Mouse (Mus musculus): ENCODE data around the gene Disp3. TPM values are rescaled to one million over a fixed set of nuclear protein-coding genes. Genes with fewer than 3 reads are reported as not detected.
A peak's percentile ranks its signal among the peaks of the same experiment; 100 is the strongest.

The Disp3 gene
- polyA plus RNA-seq, 1 experiment from 2014 or later = 0.65 TPM

DNA sequence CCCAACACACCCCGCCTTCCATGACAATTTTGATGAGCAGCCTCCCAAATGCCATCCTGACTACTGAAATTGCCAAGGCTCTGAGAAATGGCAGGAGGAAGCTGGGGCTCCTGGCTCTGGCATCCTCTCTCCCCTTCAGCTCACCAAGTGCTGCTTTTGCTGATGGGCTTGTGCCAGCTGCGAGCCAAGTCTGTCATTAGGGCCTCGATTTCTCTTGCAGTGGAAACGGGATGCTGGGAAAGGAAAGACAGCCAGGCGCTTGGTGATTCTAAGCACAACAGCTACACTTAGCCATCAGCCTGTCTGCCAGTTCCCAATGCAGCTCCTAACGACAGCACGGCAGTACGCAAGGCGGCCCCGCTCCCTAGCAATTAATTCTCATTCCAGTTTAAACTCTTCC, 26.6 kb upstream of the Disp3 start:
- H3K36me3 ChIP-seq = no peaks in the 10 kb centered on the region
- no peak for ATAC-seq (ENCODE audit: insufficient number of reproducible peaks, insufficient read depth, low FRiP score, low TSS enrichment)
- H3K4me2 ChIP-seq (replicated peaks) = no peak overlapping the region
- 75% methylated on average over 10 of the region's 10 CpGs for WGBS
- no peaks in the 10 kb centered on the region; the same call in 1 of the 2 replicates for H3K27me3 ChIP-seq
- H3K9ac ChIP-seq = no peak overlapping the region
- no peaks in the 10 kb centered on the region for H3K4me1 ChIP-seq
- no peak overlapping the region for H3K27ac ChIP-seq
- H3K9me3 ChIP-seq = no peaks in the 10 kb centered on the region
- no peak overlapping the region for H3K4me3 ChIP-seq

DNA sequence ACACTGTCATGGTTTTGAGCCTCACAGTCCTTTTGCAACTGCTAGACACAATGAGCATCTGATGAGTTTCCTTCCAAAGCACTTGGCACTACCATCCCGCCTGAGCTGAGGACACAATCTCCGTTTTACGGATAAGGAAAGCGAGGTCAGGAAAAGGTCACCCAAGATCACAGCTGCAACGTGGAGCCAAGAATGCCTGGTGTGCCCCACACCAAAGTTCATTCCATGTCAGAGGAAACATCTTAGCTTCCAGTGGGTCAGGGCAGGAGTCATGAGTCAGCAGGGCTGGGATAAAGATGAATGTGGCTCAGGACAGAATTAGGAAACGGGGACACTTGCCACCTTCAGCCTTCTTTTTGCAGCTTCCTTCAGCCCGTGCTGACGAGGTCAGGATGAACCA, 25.8 kb upstream of the Disp3 start:
- no peak overlapping the region for H3K4me3 ChIP-seq
- no peak overlapping the region for H3K9ac ChIP-seq
- H3K4me2 ChIP-seq (replicated peaks) = no peak overlapping the region
- H3K4me1 ChIP-seq = no peaks in the 10 kb centered on the region
- 31% methylated on average over 8 of the region's 8 CpGs for WGBS
- H3K27ac ChIP-seq = no peak overlapping the region
- no peaks in the 10 kb centered on the region for H3K9me3 ChIP-seq
- H3K27me3 ChIP-seq = no peaks in the 10 kb centered on the region; the same call in 1 of the 2 replicates
- ATAC-seq (ENCODE audit: insufficient number of reproducible peaks, insufficient read depth, low FRiP score, low TSS enrichment) = no peak
- H3K36me3 ChIP-seq = no peaks in the 10 kb centered on the region

DNA sequence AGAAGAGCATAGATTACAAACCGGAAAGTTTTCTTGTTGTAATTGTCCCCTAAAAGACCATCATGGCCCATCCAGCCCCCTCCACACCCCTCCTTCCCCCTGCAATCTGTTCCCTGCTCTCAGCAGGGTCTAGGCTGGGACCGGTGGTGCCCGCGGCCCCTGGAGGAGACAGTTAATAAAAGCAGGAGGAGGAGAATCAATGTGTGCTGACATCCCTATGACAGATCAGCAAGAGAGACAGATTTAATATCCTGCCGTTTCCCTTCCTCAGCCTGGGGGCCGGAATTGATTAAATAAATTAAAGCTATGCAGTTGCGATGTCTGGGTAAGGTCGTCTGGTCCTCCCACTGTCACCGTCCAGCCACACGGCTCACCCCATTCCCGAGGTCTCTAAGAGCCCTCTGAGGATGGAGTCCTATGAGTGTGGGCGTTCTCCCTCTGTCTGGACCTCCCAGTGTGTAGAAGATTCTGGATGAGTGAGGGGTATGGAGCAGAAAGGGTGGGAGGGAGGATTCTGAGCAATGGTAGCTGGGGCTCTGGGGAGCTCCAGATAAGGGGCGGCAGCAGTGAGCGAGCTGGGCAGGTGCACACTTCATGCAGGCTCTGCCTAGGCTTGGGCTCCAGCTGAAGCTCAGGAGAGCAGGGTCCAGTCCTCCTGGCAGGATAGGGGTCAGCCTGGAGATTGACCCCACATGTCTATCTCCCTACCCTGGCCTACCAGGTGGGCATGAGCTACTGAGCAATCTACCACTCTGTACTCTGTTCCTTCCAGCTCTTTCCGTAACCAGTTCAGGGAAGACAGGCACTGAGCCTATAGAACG, 24.7 kb upstream of the Disp3 start:
- Histone ChIP-seq H3K9me3 (no peaks in the 10 kb centered on the region), H3K27me3 (no peaks in the 10 kb centered on the region; the same call in 1 of the 2 replicates), H3K4me1 (no peaks in the 10 kb centered on the region), H3K27ac (no peak overlapping the region), H3K4me2 (replicated peaks) (no peak overlapping the region), H3K4me3 (no peak overlapping the region), H3K9ac (no peak overlapping the region), H3K36me3 (no peaks in the 10 kb centered on the region)
- ATAC-seq (ENCODE audit: insufficient number of reproducible peaks, insufficient read depth, low FRiP score, low TSS enrichment) = no peak
- WGBS = 67% methylated on average over 16 of the region's 16 CpGs

DNA sequence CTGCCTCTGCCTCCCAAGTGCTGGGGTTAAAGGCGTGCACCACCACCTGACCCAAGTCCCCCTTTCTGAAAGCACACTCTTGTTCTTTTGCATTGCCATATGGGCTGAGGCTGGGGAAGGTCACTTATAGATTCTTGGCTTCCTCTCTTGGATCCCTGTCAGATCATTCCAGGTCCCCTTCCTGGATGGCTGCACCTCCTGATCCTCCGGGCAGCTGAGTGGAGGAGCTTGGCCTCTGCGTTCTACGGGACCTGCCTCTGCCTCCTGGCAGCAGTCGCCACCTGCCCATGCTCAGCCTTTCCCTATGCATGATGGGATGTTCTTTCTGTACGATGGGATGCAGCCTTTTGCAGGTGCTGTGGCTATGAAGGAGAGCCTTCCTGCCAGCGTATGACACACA, 23.1 kb upstream of the Disp3 start:
- H3K9ac ChIP-seq = no peak overlapping the region
- H3K36me3 ChIP-seq = no peaks in the 10 kb centered on the region
- no peak overlapping the region for H3K27ac ChIP-seq
- 86% methylated on average over 7 of the region's 7 CpGs for WGBS
- no peaks in the 10 kb centered on the region; the same call in 1 of the 2 replicates for H3K27me3 ChIP-seq
- H3K4me1 ChIP-seq = no peaks in the 10 kb centered on the region
- H3K9me3 ChIP-seq = no peaks in the 10 kb centered on the region
- no peak overlapping the region for H3K4me3 ChIP-seq
- no peak for ATAC-seq (ENCODE audit: insufficient number of reproducible peaks, insufficient read depth, low FRiP score, low TSS enrichment)
- H3K4me2 ChIP-seq (replicated peaks) = no peak overlapping the region

- no peaks in the 10 kb centered on the region for H3K9me3 ChIP-seq
- no peaks in the 10 kb centered on the region; the same call in 1 of the 2 replicates for H3K27me3 ChIP-seq
- WGBS = 66% methylated on average over 4 of the region's 4 CpGs
- no peak for ATAC-seq (ENCODE audit: insufficient number of reproducible peaks, insufficient read depth, low FRiP score, low TSS enrichment)
- H3K4me2 ChIP-seq (replicated peaks) = no peak overlapping the region
- no peak overlapping the region for H3K9ac ChIP-seq
- H3K36me3 ChIP-seq = no peaks in the 10 kb centered on the region
- no peak overlapping the region for H3K4me3 ChIP-seq
- H3K4me1 ChIP-seq = no peaks in the 10 kb centered on the region
- H3K27ac ChIP-seq = no peak overlapping the region
Measured at GRCm38 (mm10) chr4:148310126-148310525, 22.4 kb upstream of the Disp3 start.

- 0 out of 2 replicates have a peak, but pooled peaks have one; percentile 7 for ATAC-seq (ENCODE audit: insufficient number of reproducible peaks, insufficient read depth, low FRiP score, low TSS enrichment)
- no peak overlapping the region for H3K9ac ChIP-seq
- no peaks in the 10 kb centered on the region for H3K27me3 ChIP-seq
- H3K9me3 ChIP-seq = no peaks in the 10 kb centered on the region
- 28% methylated on average over 16 of the region's 16 CpGs for WGBS
- H3K4me1 ChIP-seq = no peaks in the 10 kb centered on the region
- H3K4me2 ChIP-seq (replicated peaks) = no peak overlapping the region
- no peaks in the 10 kb centered on the region for H3K36me3 ChIP-seq
- H3K27ac ChIP-seq = no peak overlapping the region
- H3K4me3 ChIP-seq = no peak overlapping the region
Measured at GRCm38 (mm10) chr4:148306406-148307083, 18.8 kb upstream of the Disp3 start.

DNA sequence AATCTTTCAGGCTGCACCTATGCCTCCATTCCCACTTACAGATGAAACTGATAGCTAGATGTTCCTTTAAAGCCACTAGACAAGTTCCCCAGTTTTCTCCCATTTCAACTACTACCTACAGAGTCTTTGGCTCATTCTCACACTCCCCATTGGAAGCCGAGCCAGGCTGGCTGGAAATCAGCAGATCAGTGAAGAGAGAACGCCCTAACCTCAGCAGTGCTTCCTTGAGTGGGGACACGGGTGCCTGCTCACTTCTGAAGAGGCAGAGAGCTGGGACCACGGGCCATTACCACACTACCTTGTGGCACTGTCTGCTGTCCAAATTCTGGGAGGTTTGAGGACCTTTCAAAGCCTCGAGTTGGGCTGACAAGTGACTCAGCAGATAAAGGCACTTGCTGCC, 11.0 kb upstream of the Disp3 start:
- Histone ChIP-seq H3K9ac (no peak overlapping the region), H3K36me3 (no peaks in the 10 kb centered on the region), H3K4me1 (no peaks in the 10 kb centered on the region), H3K27me3 (no peaks in the 10 kb centered on the region), H3K4me3 (no peak overlapping the region), H3K27ac (no peak overlapping the region), H3K4me2 (replicated peaks) (no peak overlapping the region), H3K9me3 (no peaks in the 10 kb centered on the region)
- ATAC-seq (ENCODE audit: insufficient number of reproducible peaks, insufficient read depth, low FRiP score, low TSS enrichment) = no peak
- 63% methylated on average over 5 of the region's 5 CpGs for WGBS

GRCm38 (mm10) chr4:148297640-148298039, 9.9 kb upstream of the Disp3 start:
- Histone ChIP-seq H3K36me3 (no peaks in the 10 kb centered on the region), H3K27me3 (no peaks in the 10 kb centered on the region), H3K9ac (no peak overlapping the region), H3K4me3 (no peak overlapping the region), H3K4me2 (replicated peaks) (no peak overlapping the region), H3K27ac (no peak overlapping the region), H3K9me3 (no peaks in the 10 kb centered on the region), H3K4me1 (no peaks in the 10 kb centered on the region)
- no peak for ATAC-seq (ENCODE audit: insufficient number of reproducible peaks, insufficient read depth, low FRiP score, low TSS enrichment)
- WGBS = 75% methylated on average over 6 of the region's 6 CpGs

- 19% methylated on average over 5 of the region's 5 CpGs for WGBS
Measured at GRCm38 (mm10) chr4:148293319-148293718, 5.6 kb upstream of the Disp3 start.

GRCm38 (mm10) chr4:148291849-148292248, 4.1 kb upstream of the Disp3 start:
- Histone ChIP-seq H3K4me1 (0 out of 2 replicates have a peak, but pooled peaks cover 12% of the 10 kb centered on the region), H3K4me3 (no peak overlapping the region), H3K27ac (no peak overlapping the region), H3K4me2 (replicated peaks) (no peak overlapping the region), H3K27me3 (peaks cover 22% of the 10 kb centered on the region), H3K9me3 (no peaks in the 10 kb centered on the region), H3K9ac (no peak overlapping the region), H3K36me3 (no peaks in the 10 kb centered on the region)
- ATAC-seq (ENCODE audit: insufficient number of reproducible peaks, insufficient read depth, low FRiP score, low TSS enrichment) = no peak
- 56% methylated on average over 10 of the region's 10 CpGs for WGBS

More at GRCm38 (mm10) chr4:148293319-148293718, 5.6 kb upstream of the Disp3 start:
- H3K4me1 ChIP-seq = 0 out of 2 replicates have a peak, but pooled peaks cover under 1% of the 10 kb centered on the region
- H3K4me3 ChIP-seq = no peak overlapping the region
- no peaks in the 10 kb centered on the region for H3K9me3 ChIP-seq
- H3K4me2 ChIP-seq (replicated peaks) = no peak overlapping the region
- H3K36me3 ChIP-seq = no peaks in the 10 kb centered on the region
- no peak overlapping the region for H3K27ac ChIP-seq
- ATAC-seq (ENCODE audit: insufficient number of reproducible peaks, insufficient read depth, low FRiP score, low TSS enrichment) = no peak
- H3K27me3 ChIP-seq = peaks cover 7% of the 10 kb centered on the region
- no peak overlapping the region for H3K9ac ChIP-seq

DNA sequence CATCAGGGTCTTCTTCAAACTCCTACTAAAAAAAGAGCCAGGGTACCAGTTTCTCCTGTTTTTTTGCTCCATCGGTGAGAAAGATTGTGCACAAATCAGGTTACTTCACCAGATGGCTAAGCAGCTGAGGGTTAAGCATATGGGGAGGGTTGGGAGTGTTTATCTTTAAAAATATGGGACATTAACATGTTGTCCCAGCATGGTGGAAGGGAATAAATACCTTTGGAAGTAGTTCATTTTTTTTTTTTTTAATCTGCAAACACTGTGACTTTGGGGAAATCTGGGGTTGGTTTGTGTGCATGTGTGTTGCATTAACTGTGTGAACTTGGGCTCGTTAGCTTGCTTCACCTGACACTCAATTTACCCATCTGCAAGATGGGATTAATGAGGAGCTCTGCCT, 3.3 kb upstream of the Disp3 start:
- no peak for ATAC-seq (ENCODE audit: insufficient number of reproducible peaks, insufficient read depth, low FRiP score, low TSS enrichment)
- H3K27me3 ChIP-seq = peaks cover 30% of the 10 kb centered on the region
- no peaks in the 10 kb centered on the region for H3K36me3 ChIP-seq
- no peaks in the 10 kb centered on the region for H3K9me3 ChIP-seq
- H3K27ac ChIP-seq = no peak overlapping the region
- 43% methylated on average over 2 of the region's 2 CpGs for WGBS
- no peak overlapping the region for H3K9ac ChIP-seq
- no peak overlapping the region for H3K4me2 ChIP-seq (replicated peaks)
- 0 out of 2 replicates have a peak, but pooled peaks cover 12% of the 10 kb centered on the region for H3K4me1 ChIP-seq
- no peak overlapping the region for H3K4me3 ChIP-seq

- Histone ChIP-seq H3K9me3 (no peaks in the 10 kb centered on the region), H3K36me3 (no peaks in the 10 kb centered on the region), H3K27ac (no peak overlapping the region), H3K4me1 (peaks cover 17% of the 10 kb centered on the region; the same call in 1 of the 2 replicates), H3K4me3 (peak overlapping the region; percentile 41), H3K4me2 (replicated peaks) (peak overlapping the region; percentile 63), H3K9ac (no peak overlapping the region), H3K27me3 (peaks cover 45% of the 10 kb centered on the region)
- 0 out of 2 replicates have a peak, but pooled peaks have one; percentile 29 for ATAC-seq (ENCODE audit: insufficient number of reproducible peaks, insufficient read depth, low FRiP score, low TSS enrichment)
- 3% methylated on average over 22 of the region's 32 CpGs for WGBS
Measured at GRCm38 (mm10) chr4:148288055-148288549, 337 bp upstream of the Disp3 start.

Data from embryonic facial prominence, embryonic 12.5 days (tissue).